Mouse (Mus musculus) kidney, adult 2 months (tissue): ENCODE measurements around the gene Wls. TPM values are rescaled to one million over a fixed set of nuclear protein-coding genes. Genes with fewer than 3 reads are reported as not detected.

Source experiments
- DNase-seq: peaks from one replicate; pipeline ENCODE4 v3.0.0; 2021
- H3K27ac ChIP-seq: fragments of 200-500 bp; 2 replicates; pipeline ENCODE4 v1.5.1; 2012; ENCODE audit warnings: low read depth, low read length, control low read depth, inconsistent platforms; ENCODE audit not compliant: insufficient read depth
- H3K27me3 ChIP-seq: fragments of 200-500 bp; replicated peaks from 2 replicates; pipeline ENCODE4 v1.6.1; 2012; ENCODE audit warnings: mild to moderate bottlenecking, moderate library complexity, low read length, inconsistent platforms; ENCODE audit not compliant: control insufficient read depth, insufficient read depth
- H3K36me3 ChIP-seq: fragments of 200-500 bp; 2 replicates; pipeline ENCODE4 v1.6.1; 2012; ENCODE audit warnings: mild to moderate bottlenecking, moderate library complexity, low read length, inconsistent platforms; ENCODE audit not compliant: control insufficient read depth, insufficient read depth
- H3K4me1 ChIP-seq: fragments of 200-500 bp; 2 replicates; pipeline ENCODE4 v1.6.1; 2011; ENCODE audit warnings: low read length; ENCODE audit not compliant: control insufficient read depth, insufficient read depth
- H3K4me3 ChIP-seq: fragments of 200-500 bp; 2 replicates; pipeline ENCODE4 v1.5.1; 2011; ENCODE audit warnings: mild to moderate bottlenecking, low read depth, low read length, control low read depth; ENCODE audit not compliant: insufficient read depth
- CTCF ChIP-seq: fragments of 200-500 bp; conservative IDR thresholded peaks from 2 replicates; pipeline ENCODE4 v1.5.1; 2011; ENCODE audit warnings: low read depth, mild to moderate bottlenecking, control low read depth, low read length, moderate library complexity, mixed read lengths; ENCODE audit not compliant: insufficient read depth, insufficient read length
- POLR2A ChIP-seq: fragments of 200-500 bp; IDR thresholded peaks from one replicate; pipeline ENCODE4 v1.6.1; 2011; ENCODE audit warnings: low read depth, low read length, control low read depth
- WGBS: fragments of 180-500 bp; shearing (Covaris S2); methylation state at CpG from one replicate; pipeline ENCODE4 v1.1.7; 2018; 5-methylcytosine and 5-hydroxymethylcytosine counted together
- polyA plus RNA-seq: library from polyadenylated mRNA; depleted of rRNA; stranded (reverse); fragments of >200 nt; gene quantifications from 2 replicates; pipeline ENCODE4 v1.2.3, GENCODE M21; 2012; rRNA removed

Gene Wls
- polyA plus RNA-seq, 1 experiment: 85.6 TPM

DNA sequence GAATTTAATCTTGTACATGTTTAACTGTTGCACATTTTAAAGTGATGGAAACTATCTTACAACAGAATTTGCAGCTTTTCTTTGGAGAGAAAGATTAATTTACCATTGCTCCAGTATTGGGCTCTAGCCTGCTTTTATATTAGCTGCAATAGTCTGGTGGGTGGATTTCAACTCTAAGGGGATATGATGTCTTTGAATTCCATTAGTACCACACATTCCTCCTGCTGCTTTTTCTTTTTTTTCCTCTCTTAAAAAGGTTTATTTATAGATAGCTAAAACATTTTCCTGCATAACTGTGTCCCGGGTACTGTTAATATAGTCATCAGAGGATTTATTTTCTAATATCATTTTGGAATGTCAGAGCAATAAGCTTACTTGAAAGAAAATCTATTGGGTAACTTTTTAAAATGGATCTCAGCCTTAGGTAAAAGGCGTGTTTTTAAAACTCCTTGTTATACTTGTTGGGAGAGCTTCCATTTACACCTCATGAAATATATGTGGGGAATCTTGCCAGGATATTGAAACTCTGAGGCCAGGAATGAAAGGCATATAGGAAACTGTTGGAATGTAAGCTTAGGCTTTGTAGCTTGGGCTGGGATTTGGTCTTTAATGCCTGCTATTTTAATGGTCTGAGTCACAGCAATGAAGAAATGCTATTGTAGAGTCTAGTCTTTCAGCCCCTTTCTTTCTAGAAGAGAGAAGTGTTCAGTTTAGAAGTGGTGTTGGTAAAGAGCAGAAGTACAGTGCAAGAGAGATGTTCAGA, 78.0 kb downstream of the Wls start:
- 81% methylated on average over 2 of the region's 2 CpGs for WGBS

More for the DNA sequence above, 78.0 kb downstream of the Wls start:
- DNase-seq: no peak
- Histone ChIP-seq H3K4me3 (no peak overlapping the region), H3K27ac (no peak overlapping the region), H3K27me3 (no peaks in the 10 kb centered on the region), H3K4me1 (no peaks in the 10 kb centered on the region), H3K36me3 (peaks cover 11% of the 10 kb centered on the region)
- TF ChIP-seq CTCF: no peak
- TF ChIP-seq POLR2A: no peak

Other genes with a start within 250 kb of the Wls start
- not detected in 2 replicates for gene Rpe65, start 240.5 kb upstream of the Wls start, polyA plus RNA-seq